28 mouse cellular contexts compared by ENCODE assay signal in the genomic region with DNA sequence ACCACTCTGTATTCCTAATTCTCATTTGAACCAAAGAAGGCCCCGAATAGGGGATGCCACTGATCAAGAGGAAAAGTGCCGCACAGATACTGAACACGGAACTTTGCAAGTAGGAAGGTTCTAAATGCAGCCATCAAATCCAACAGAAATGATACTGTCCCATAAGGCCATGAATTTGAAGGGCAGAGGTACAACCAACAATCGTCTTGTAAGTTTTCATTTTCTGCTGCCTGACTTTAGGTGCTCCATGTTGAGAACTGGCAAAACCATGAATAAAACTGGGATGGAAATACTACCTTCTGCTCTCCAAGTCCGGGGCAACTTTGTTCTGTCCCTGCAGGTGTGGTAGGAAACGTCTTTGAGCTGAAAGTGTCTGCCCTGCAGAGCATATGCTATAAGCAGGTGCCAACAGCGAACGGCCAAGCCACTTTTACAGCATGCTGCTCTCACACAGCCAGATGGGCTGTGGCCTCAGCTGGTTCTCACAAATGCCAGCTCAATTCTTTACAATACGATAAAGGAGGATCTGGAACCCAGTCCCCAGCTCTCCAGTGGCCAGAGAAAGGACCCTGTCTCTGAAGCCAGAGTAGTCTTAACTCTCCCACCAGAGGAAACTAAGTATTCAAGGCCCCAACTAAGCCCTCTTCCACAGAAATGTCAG. TPM values are rescaled to one million over a fixed set of nuclear protein-coding genes. Genes with fewer than 3 reads are reported as not detected.
DNase-seq lines count a peak whose midpoint lies in the region; ATAC-seq and TF ChIP-seq lines count a peak whose summit lies in the region.
"Had no signal": no experiment of that assay in that cellular context is flagged by ENCODE, and none has a peak within 500 bp of the region (broad histone marks: within the 10 kb centered on the region; RNA-seq: fewer than 3 reads in every experiment).

No protein-coding gene starts in this region.

- 89% methylated on average over 9 of the region's 9 CpGs for WGBS in forebrain, embryonic 15.5 days
- 78% methylated on average over 9 of the region's 9 CpGs for WGBS in forebrain, postnatal 0 days
- WGBS in hindbrain, embryonic 16.5 days: 85% methylated on average over 9 of the region's 9 CpGs
- 89% methylated on average over 9 of the region's 9 CpGs for WGBS in hindbrain, embryonic 12.5 days
- 86% methylated on average over 9 of the region's 9 CpGs for WGBS in neural tube, embryonic 14.5 days
- WGBS in neural tube, embryonic 15.5 days: 84% methylated on average over 9 of the region's 9 CpGs

- no peak for TF ChIP-seq CTCF in forebrain, postnatal 0 days (IDR thresholded peaks at IDR 0.05; ENCODE audit: low read depth)

- no peaks in the 10 kb centered on the region for H3K27me3 ChIP-seq in forebrain, embryonic 15.5 days
- no peaks in the 10 kb centered on the region for H3K27me3 ChIP-seq in forebrain, postnatal 0 days (ENCODE audit: insufficient read depth, low read length)
- no peaks in the 10 kb centered on the region for H3K27me3 ChIP-seq in hindbrain, embryonic 16.5 days (replicated peaks; ENCODE audit: control insufficient read depth, insufficient read depth, low read length)
- no peaks in the 10 kb centered on the region for H3K27me3 ChIP-seq in hindbrain, embryonic 12.5 days
- no peaks in the 10 kb centered on the region for H3K27me3 ChIP-seq in neural tube, embryonic 14.5 days (ENCODE audit: control insufficient read depth, insufficient read depth, low read length)
- H3K27me3 ChIP-seq in neural tube, embryonic 15.5 days (replicated peaks): no peaks in the 10 kb centered on the region
- H3K27me3 ChIP-seq: forebrain, embryonic 12.5 days; neural tube, embryonic 13.5 days; stomach, embryonic 15.5 days had no signal

- peaks cover 7% of the 10 kb centered on the region; the same call in 1 of the 2 replicates for H3K36me3 ChIP-seq in forebrain, embryonic 15.5 days
- H3K36me3 ChIP-seq in forebrain, postnatal 0 days (ENCODE audit: insufficient read depth): peaks cover 22% of the 10 kb centered on the region
- H3K36me3 ChIP-seq in hindbrain, embryonic 16.5 days (ENCODE audit: control insufficient read depth, insufficient read depth, low read length): peaks cover 16% of the 10 kb centered on the region; the same call in 1 of the 2 replicates
- peaks cover 7% of the 10 kb centered on the region for H3K36me3 ChIP-seq in hindbrain, embryonic 12.5 days
- H3K36me3 ChIP-seq in neural tube, embryonic 14.5 days (ENCODE audit: control insufficient read depth, insufficient read depth, low read length): peaks cover 4% of the 10 kb centered on the region; the same call in 1 of the 2 replicates
- peaks cover 30% of the 10 kb centered on the region for H3K36me3 ChIP-seq in neural tube, embryonic 15.5 days
- H3K36me3 ChIP-seq: stomach, embryonic 15.5 days had no signal

- H3K27ac ChIP-seq in forebrain, embryonic 15.5 days (replicated peaks): no peak overlapping the region
- no peak overlapping the region for H3K27ac ChIP-seq in forebrain, postnatal 0 days (ENCODE audit: low read depth, low read length)
- H3K27ac ChIP-seq in hindbrain, embryonic 16.5 days (ENCODE audit: low read depth, low read length): no peak overlapping the region
- no peak overlapping the region for H3K27ac ChIP-seq in hindbrain, embryonic 12.5 days
- no peak overlapping the region for H3K27ac ChIP-seq in neural tube, embryonic 14.5 days (ENCODE audit: low read depth, low read length)
- no peak overlapping the region for H3K27ac ChIP-seq in neural tube, embryonic 15.5 days (replicated peaks)
- H3K27ac ChIP-seq: forebrain, embryonic 12.5 days; gastrocnemius, adult 2 months; liver, embryonic 14.5 days; macrophage; neural tube, embryonic 13.5 days; stomach, embryonic 15.5 days had no signal

- H3K4me3 ChIP-seq in forebrain, embryonic 15.5 days: no peak overlapping the region
- H3K4me3 ChIP-seq in forebrain, postnatal 0 days (ENCODE audit: low read depth, low read length): no peak overlapping the region
- no peak overlapping the region for H3K4me3 ChIP-seq in hindbrain, embryonic 16.5 days (ENCODE audit: low read length)
- no peak overlapping the region for H3K4me3 ChIP-seq in hindbrain, embryonic 12.5 days
- H3K4me3 ChIP-seq in neural tube, embryonic 14.5 days (ENCODE audit: low read depth, low read length): no peak overlapping the region
- H3K4me3 ChIP-seq in neural tube, embryonic 15.5 days (replicated peaks): no peak overlapping the region
- H3K4me3 ChIP-seq: forebrain, embryonic 12.5 days; gastrocnemius, adult 2 months; myocyte; neural tube, embryonic 13.5 days; stomach, embryonic 15.5 days had no signal

- H3K9ac ChIP-seq in forebrain, embryonic 15.5 days (replicated peaks): no peak overlapping the region
- no peak overlapping the region for H3K9ac ChIP-seq in forebrain, postnatal 0 days
- no peak overlapping the region for H3K9ac ChIP-seq in hindbrain, embryonic 16.5 days (ENCODE audit: low read depth, low read length)
- no peak overlapping the region for H3K9ac ChIP-seq in hindbrain, embryonic 12.5 days
- H3K9ac ChIP-seq in neural tube, embryonic 14.5 days (replicated peaks; ENCODE audit: low read depth, low read length): no peak overlapping the region
- no peak overlapping the region for H3K9ac ChIP-seq in neural tube, embryonic 15.5 days (replicated peaks)
- H3K9ac ChIP-seq: forebrain, embryonic 12.5 days; liver, embryonic 14.5 days; neural tube, embryonic 13.5 days; stomach, embryonic 15.5 days had no signal

- no peaks in the 10 kb centered on the region for H3K4me1 ChIP-seq in forebrain, embryonic 15.5 days
- no peaks in the 10 kb centered on the region for H3K4me1 ChIP-seq in forebrain, postnatal 0 days (ENCODE audit: insufficient read depth)
- H3K4me1 ChIP-seq in hindbrain, embryonic 16.5 days (ENCODE audit: control insufficient read depth, insufficient read depth, low read depth, low read length): no peaks in the 10 kb centered on the region
- no peaks in the 10 kb centered on the region for H3K4me1 ChIP-seq in hindbrain, embryonic 12.5 days
- H3K4me1 ChIP-seq in neural tube, embryonic 14.5 days (ENCODE audit: control insufficient read depth, insufficient read depth, low read length): no peaks in the 10 kb centered on the region
- H3K4me1 ChIP-seq in neural tube, embryonic 15.5 days: no peaks in the 10 kb centered on the region
- H3K4me1 ChIP-seq: forebrain, embryonic 12.5 days; neural tube, embryonic 13.5 days; stomach, embryonic 15.5 days had no signal

- H3K4me2 ChIP-seq in forebrain, embryonic 15.5 days (replicated peaks): no peak overlapping the region
- H3K4me2 ChIP-seq in forebrain, postnatal 0 days (ENCODE audit: low read depth): no peak overlapping the region
- H3K4me2 ChIP-seq in hindbrain, embryonic 16.5 days (ENCODE audit: low read length): no peak overlapping the region
- no peak overlapping the region for H3K4me2 ChIP-seq in hindbrain, embryonic 12.5 days (replicated peaks)
- H3K4me2 ChIP-seq in neural tube, embryonic 14.5 days (ENCODE audit: low read depth, low read length): no peak overlapping the region
- H3K4me2 ChIP-seq in neural tube, embryonic 15.5 days: no peak overlapping the region
- H3K4me2 ChIP-seq: forebrain, embryonic 12.5 days; neural tube, embryonic 13.5 days; stomach, embryonic 15.5 days had no signal

- 0 out of 2 replicates have a peak, but pooled peaks have one; percentile 12 for ATAC-seq in forebrain, embryonic 15.5 days (replicated peaks)
- ATAC-seq in forebrain, postnatal 0 days: no peak
- peak; percentile 25; the same call in 1 of the 2 replicates for ATAC-seq in hindbrain, embryonic 16.5 days
- no peak for ATAC-seq in hindbrain, embryonic 12.5 days (ENCODE audit: low FRiP score)
- ATAC-seq in neural tube, embryonic 14.5 days (ENCODE audit: low read depth): peak; percentile 35; the same call in 1 of the 2 replicates
- ATAC-seq in neural tube, embryonic 15.5 days (ENCODE audit: low FRiP score): 0 out of 2 replicates have a peak, but pooled peaks have one; percentile 15
- no peak for ATAC-seq in inflammation-experienced regulatory T-cells, adult 6 months
- ATAC-seq: intestine, postnatal 0 days; midbrain, embryonic 16.5 days had no signal

- DNase-seq in forebrain, postnatal 0 days: no peak
- DNase-seq in neural tube, embryonic 10.5 days (ENCODE audit: extremely low spot score, low spot score): no peak
- DNase-seq: adrenal gland, postnatal 25 days; B cell, adult 2 months; gastrocnemius, adult 2 months; gastrocnemius, postnatal 36 days; heart, postnatal 14 days; kidney, adult 9 months; kidney, postnatal 10 days; layer of hippocampus, adult 9-11 months; liver; lung, adult 2 months; lung, postnatal 10 days; right cerebral cortex, postnatal 25 days had no signal

- H3K9me3 ChIP-seq in forebrain, embryonic 15.5 days: no peaks in the 10 kb centered on the region
- no peaks in the 10 kb centered on the region for H3K9me3 ChIP-seq in forebrain, postnatal 0 days (ENCODE audit: low read length)
- no peaks in the 10 kb centered on the region for H3K9me3 ChIP-seq in hindbrain, embryonic 16.5 days (ENCODE audit: control insufficient read depth, low read length)
- H3K9me3 ChIP-seq in hindbrain, embryonic 12.5 days (replicated peaks): no peaks in the 10 kb centered on the region
- no peaks in the 10 kb centered on the region for H3K9me3 ChIP-seq in neural tube, embryonic 14.5 days (ENCODE audit: control insufficient read depth, low read length)
- no peaks in the 10 kb centered on the region for H3K9me3 ChIP-seq in neural tube, embryonic 15.5 days (replicated peaks)
- H3K9me3 ChIP-seq: forebrain, embryonic 12.5 days; neural tube, embryonic 13.5 days; stomach, embryonic 15.5 days had no signal

RNA-seq across cellular contexts. Expression of gene Sri, which starts 28.2 kb away (rescaled TPM):
- 138 and 140 TPM in 2 replicates for polyA plus RNA-seq in forebrain, embryonic 15.5 days (2015; fragmentation: Nextera tagmentation; extraction: Ambion mirVana)
- 79.1 and 86.5 TPM in 2 replicates for total RNA-seq in forebrain, postnatal 0 days (2014; rRNA removed)
- polyA plus RNA-seq in forebrain, postnatal 0 days (2015; fragmentation: Nextera tagmentation; extraction: Ambion mirVana): 138 and 146 TPM in 2 replicates
- polyA plus RNA-seq in hindbrain, embryonic 16.5 days (2015; fragmentation: Nextera tagmentation; extraction: Ambion mirVana): 199 and 203 TPM in 2 replicates
- 178 and 190 TPM in 2 replicates for polyA plus RNA-seq in hindbrain, embryonic 12.5 days (2016; fragmentation: Nextera tagmentation; extraction: Ambion mirVana)
- polyA plus RNA-seq in neural tube, embryonic 14.5 days (2014; fragmentation: Nextera tagmentation; extraction: Ambion mirVana): 171 and 179 TPM in 2 replicates
- 192 and 204 TPM in 2 replicates for polyA plus RNA-seq in neural tube, embryonic 15.5 days (2015; fragmentation: Nextera tagmentation; extraction: Ambion mirVana)
- 100 to 1,000 TPM; 611 to 730 (median 644) TPM for polyA plus RNA-seq in inflammation-experienced regulatory T-cells, adult 6 months (2017; shearing (Covaris generic))

Comparison
In these comparisons a context has a peak if more than half of its experiments do, and no peak if none do; other contexts are left out.
1. ATAC-seq: peak in forebrain, embryonic 15.5 days (single experiment), hindbrain, embryonic 16.5 days (single experiment), neural tube, embryonic 14.5 days (single experiment) and neural tube, embryonic 15.5 days (single experiment); none in forebrain, postnatal 0 days (single experiment), hindbrain, embryonic 12.5 days (single experiment) and inflammation-experienced regulatory T-cells, adult 6 months (single experiment).